Mouse (Mus musculus): ENCODE measurements around the gene Cnppd1.

Cnppd1 gene

DNA sequence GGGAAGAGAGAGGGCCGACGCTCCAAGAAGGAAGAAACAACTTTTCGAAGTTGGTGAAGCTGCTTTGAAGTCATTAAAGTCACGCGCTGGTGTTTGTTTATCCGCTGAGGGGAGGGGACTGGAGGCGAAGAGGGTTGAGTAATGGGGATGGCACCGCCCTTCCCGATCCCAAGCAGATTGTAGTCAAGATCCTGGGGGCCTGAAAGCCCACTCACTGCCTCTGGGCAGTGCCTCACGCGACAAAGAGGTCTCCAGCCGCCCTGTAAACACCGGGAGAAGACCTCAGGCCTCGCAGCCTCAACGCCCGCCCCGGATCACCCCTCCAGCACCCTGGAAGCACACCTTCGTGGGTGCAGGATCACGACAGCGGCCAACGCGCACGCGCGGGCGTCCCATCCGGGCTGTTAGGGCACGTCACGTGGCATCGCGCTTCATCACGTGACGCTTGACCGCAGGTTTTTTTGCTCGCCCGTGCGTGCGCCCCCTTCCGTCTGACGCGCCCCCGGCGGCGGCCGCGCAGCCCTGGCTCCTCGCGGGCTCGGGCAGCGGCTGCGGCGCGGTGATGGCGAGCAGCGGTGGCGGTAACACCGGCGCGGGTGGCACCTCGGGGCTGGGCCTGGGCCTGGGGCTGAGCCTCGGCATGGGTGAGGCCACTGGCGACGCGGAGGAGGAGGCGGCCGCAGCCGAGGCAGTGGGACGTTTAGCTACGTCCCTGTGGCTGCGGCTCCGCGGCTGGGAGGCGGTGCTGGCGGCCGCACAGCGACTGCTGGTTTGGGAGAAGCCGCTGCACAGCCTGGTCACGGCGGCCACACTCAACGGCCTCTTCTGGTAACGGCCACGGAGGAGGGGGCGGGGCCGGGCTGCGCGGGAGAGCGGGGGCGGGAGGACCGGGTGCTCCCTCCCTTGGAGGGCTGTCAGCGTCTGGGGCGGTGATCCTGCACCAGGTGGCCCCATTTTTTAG lies at the start of gene Cnppd1, which contains the start of gene Retreg2:
Gene Cnppd1 (minus strand): TSS at position 411 of the 961 bp plus-strand sequence.
Gene Retreg2 (plus strand): TSS at position 478 of the 961 bp plus-strand sequence.
- peak; percentile 97 to 98 for DNase-seq (ENCODE audit: low spot score in 2 of 2)

GRCm38 (mm10) chr1:75191622-75192402 lies 49.3 kb upstream of the Cnppd1 start, which contains the start of the genes Ankzf1 and Atg9a:
TSS of gene Ankzf1 (plus strand) at chr1:75192151.
TSS of gene Atg9a (minus strand) at chr1:75192196.
- peak; percentile 97 to 99 for DNase-seq (ENCODE audit: low spot score in 2 of 2)

DNA sequence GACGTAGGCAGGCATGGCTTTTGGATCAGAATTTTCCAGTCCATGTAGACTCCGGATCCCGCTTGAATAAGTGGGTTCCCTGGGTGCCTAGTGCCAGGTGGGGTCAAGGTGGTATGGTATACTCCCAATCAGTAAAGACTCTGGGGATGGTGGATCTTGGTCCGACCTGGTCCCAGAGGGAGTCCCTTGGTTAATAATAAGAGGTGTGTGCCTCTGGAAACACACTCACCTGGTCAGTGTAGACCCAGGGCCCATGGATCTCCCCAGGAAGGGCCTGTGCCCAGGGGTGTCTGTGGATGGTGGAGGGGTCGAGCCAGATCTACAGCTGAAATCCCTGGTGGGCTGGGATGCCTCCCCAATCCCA lies 48.7 kb upstream of the Cnppd1 start:
- DNase-seq (ENCODE audit: low spot score in 2 of 2), result no peak

GRCm38 (mm10) chr1:75190577-75190976 lies 48.1 kb upstream of the Cnppd1 start:
- DNase-seq (ENCODE audit: low spot score in 2 of 2), result no peak

- DNase-seq (ENCODE audit: low spot score in 2 of 2), result no peak
Measured at GRCm38 (mm10) chr1:75187914-75188483, 45.5 kb upstream of the Cnppd1 start.

DNA sequence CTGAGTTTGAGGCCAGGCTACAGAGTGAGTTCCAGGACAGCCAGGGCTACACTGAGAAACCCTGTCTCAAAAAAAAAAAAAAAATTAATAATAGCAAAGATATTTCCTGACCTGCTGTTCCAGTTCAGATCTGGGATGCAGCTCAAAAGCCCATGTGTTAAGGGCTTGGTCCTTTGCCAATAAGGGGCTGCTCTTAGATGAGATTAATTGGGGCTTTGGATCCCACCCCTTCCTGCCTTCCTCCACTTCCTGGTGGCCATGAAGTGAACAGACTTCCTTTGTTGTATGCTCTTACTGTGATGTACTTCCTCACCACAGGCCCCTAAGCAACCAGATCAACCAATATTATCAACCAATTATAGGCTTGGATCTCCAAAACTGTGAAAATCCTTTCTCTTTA lies 44.6 kb upstream of the Cnppd1 start:
- DNase-seq (ENCODE audit: low spot score in 2 of 2), result no peak

DNA sequence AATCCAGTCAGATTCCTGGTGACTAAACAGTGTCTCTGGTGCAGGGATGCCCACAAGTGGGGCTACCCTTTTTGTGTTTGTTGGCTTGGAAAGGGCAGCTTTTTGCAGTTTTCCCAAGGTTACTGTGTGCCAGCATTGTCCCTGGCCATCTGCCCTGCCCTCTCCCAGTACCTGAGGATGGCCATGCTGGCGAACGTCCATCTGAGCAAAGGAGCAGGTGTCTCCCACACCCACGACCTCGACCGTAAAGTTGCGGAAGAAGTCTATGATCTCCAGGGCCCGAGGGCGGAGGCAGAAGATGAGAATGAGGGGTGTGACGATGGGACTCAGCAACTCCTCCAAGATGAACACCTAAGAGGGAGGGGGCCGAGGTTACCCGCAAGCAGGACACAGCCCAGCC lies 43.0 kb upstream of the Cnppd1 start:
- no peak for DNase-seq (ENCODE audit: low spot score in 2 of 2)

DNA sequence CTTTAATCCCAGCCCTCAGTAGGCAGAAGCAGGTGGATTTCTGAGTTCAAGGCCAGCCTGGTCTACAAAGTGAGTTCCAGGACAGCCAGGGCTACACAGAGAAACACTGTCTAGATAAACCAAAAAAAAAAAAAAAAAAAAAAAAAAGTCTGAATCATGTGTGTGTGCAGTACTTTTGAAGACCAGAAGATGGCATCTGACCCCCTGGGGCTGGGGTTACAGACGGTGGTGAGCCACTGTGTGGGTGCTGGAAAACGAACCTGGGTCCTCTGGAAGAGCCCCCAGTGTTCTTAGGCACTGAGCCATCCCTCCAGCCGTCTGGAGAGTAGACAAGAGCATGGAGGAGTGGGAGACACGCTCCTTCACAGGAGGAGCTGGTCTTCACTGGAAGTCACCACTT lies 39.6 kb upstream of the Cnppd1 start:
- DNase-seq (ENCODE audit: low spot score in 2 of 2), result no peak

GRCm38 (mm10) chr1:75181377-75181870 lies 38.9 kb upstream of the Cnppd1 start:
- no peak for DNase-seq (ENCODE audit: low spot score in 2 of 2)

GRCm38 (mm10) chr1:75180741-75181140 lies 38.2 kb upstream of the Cnppd1 start:
- no peak for DNase-seq (ENCODE audit: low spot score in 2 of 2)

DNA sequence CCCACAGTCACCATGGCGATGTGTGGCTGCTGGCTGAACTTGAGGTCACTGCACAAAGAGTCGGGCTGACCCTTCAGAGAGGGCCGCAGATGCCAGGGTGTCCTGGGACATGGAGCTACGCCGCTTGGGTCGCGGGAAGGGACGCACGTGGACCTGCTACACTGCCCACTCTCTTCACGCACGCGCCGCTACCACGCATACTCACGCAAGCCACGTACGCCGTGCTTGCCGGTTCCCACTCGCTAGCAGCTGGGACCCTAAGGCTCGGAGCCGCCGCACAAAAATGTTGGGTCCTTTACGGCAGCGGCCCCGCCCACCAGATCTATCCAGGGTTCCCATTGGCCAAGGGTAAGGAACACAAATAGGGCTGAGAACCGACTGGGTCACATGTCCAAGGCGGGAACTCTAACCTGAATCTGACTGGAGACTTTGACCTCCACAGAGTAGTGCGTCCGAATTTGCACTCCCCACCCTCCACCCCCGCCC lies 37.6 kb upstream of the Cnppd1 start, which contains the start of gene Abcb6:
Gene Abcb6 (minus strand): TSS at position 288 of the 486 bp plus-strand sequence.
- DNase-seq (ENCODE audit: low spot score in 2 of 2), result peak; percentile 96 to 98

DNA sequence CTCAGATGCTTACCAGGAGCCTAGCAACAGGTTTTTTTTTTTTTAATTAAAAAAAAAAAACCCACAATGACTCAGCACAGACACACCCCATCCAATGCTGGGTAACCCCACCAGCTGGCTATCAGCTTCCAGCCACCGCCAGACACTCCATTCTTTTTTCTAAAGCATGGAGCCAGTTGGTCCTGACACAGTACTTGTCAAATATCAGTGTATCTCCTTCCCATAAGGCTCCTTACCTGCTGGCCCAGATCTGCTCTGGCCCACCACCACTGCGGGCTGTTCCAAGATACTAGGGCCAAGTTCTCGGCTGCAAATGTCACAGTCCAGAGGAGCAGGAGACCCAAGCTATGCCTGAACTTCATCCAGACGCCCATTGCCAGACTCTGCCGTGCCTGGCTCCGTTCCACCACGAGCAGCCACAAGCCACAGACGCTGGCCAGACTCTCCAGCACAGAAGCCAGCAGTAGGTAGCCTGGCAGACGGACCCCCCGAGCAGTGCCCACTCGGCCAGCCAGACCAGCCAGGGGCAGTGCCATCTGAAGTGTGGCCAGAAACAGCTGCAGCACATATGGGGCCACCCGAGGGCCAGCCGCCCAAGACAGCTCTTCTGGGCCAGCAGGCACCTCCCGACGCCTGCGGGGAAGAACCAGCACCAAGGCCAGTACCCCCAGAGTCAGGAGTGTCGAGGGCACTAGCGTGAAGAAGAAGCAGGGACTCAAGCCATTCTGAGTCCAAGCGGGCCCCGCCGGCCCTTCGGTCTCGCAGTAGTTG lies 37.0 kb upstream of the Cnppd1 start:
- peak; percentile 80 to 83 for DNase-seq (ENCODE audit: low spot score in 2 of 2)

- peak; percentile 97 for DNase-seq (ENCODE audit: low spot score in 2 of 2)
Measured at GRCm38 (mm10) chr1:75168472-75169464, 26.3 kb upstream of the Cnppd1 start, which contains the start of gene Zfand2b. TSS of gene Zfand2b (plus strand) at chr1:75168646.

DNA sequence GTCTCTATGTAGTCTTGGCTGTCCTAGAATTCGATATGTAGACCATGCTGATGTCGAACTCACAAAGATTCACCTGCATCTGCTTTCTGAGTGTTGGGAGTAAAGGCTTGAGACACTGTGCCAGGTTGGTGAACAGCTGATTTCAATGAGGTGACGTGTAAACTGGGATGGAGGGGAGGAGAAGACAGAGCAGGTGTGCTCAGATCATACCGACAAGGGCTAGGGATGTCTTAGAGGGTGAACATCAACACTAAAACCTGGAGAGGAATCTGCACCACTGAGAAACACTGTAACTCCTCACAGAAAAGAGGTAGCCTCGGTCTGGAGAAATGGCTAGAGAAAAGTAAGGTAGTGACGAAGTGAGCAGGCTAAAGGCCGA lies 25.6 kb upstream of the Cnppd1 start:
- DNase-seq (ENCODE audit: low spot score in 2 of 2), result peak in 1 of 2 experiments; percentile 27

GRCm38 (mm10) chr1:75160256-75160617 lies 17.7 kb upstream of the Cnppd1 start:
- no peak for DNase-seq (ENCODE audit: low spot score in 2 of 2)

DNA sequence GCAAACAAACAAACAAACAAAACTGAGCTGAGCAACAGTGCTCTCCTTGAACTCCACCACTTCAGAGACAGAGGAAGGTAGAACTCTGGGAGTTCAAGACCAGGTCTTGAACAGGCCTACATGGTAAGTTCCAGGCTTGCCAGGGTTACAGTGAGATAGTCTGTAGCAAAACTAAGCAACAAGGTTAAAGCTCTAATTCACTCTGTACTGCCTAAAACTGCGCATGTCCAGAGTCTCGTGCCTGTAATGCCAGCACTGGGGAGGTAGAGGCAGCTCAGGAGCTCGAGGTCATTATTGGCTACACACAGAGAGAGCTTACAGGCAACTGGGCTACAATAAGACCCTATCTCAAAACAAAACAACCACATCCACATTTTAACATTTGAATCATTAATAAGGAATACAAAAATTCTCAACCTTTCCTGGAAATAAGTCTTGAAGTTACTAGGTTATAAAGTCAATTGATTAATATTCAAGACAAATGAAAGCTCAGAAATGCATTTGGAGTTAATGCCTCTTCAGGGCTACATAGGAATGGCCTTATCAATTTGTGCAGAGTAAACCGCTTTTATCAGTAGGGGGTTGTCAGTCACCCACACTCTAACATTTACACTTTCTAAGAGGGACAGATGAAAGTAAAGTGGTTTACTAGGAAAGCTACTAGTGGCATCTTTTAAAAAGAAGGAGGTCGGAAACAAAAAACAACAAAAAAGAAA lies 17.2 kb upstream of the Cnppd1 start:
- no peak for DNase-seq (ENCODE audit: low spot score in 2 of 2)

DNA sequence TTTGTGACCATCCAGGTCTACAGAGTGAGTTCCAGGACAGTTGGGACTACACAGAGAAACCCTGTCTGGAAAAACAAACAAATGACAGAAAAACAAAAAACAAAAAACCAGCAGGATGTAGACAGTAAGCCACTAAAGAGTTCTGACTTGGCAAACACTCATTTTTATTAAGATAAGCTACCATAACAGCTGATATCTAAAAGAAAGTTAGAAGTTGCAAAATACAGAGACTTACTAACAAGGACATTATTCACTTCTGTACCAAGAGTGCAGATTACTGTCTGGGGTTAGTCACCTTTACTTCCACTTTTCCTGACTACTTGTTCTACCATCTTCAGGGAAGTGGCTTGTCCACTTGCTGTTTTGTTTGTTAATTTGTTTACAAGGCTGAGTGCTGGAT lies 16.5 kb upstream of the Cnppd1 start:
- no peak for DNase-seq (ENCODE audit: low spot score in 2 of 2)

- DNase-seq (ENCODE audit: low spot score in 2 of 2), result no peak
Measured at GRCm38 (mm10) chr1:75155837-75156236, 13.3 kb upstream of the Cnppd1 start.

DNA sequence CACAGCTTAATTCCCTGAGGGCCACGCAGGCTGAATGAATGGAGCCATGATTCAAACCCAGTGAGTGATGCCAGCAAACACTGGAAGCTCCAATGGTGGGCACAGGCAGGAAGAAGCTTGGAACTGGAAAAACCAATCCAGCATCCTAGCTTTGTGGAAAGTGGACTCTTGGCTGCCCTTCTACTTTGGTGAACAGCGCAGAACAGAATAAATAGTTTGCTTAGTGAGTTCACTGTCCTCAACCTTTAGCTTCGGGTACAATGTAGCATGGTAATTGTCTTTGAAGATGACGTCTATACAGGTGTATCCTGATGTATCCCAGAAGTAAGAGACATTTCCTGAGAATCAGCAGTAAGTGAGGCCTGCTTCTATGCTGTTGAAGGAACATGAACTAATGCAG lies 6.2 kb upstream of the Cnppd1 start:
- peak in 1 of 2 experiments; percentile 10 for DNase-seq (ENCODE audit: low spot score in 2 of 2)
